Mouse (Mus musculus) hindbrain, postnatal 0 days (tissue): Measurements from ENCODE around the gene Sept1. TPM values are rescaled to one million over a fixed set of nuclear protein-coding genes. Genes with fewer than 3 reads are reported as not detected.

Experiments
- ATAC-seq: fragments of 200-750 bp; cut with Nextera tagmentation; 2 replicates; pipeline ENCODE4 v1.8.0; 2017; ENCODE audit warnings: mild to moderate bottlenecking, moderate TSS enrichment, moderate library complexity
- DNase-seq: peaks from one replicate; pipeline ENCODE4 v3.0.0-alpha.2; 2015; ENCODE audit warnings: low spot score
- H3K27ac ChIP-seq: fragments of 300-500 bp; sonication (generic); 2 replicates; pipeline ENCODE4 v1.5.1; 2014; ENCODE audit warnings: mild to moderate bottlenecking
- H3K27me3 ChIP-seq: fragments of 300-500 bp; sonication (generic); 2 replicates; pipeline ENCODE4 v1.6.1; 2014; ENCODE audit warnings: low read length, mixed read lengths; ENCODE audit not compliant: insufficient read depth
- H3K36me3 ChIP-seq: fragments of 300-500 bp; sonication (generic); 2 replicates; pipeline ENCODE4 v1.6.1; 2014; ENCODE audit warnings: low read length, mixed read lengths; ENCODE audit not compliant: insufficient read depth
- H3K4me1 ChIP-seq: fragments of 300-500 bp; sonication (generic); 2 replicates; pipeline ENCODE4 v1.6.1; 2014; ENCODE audit warnings: antibody characterized with exemption, low read length, mixed read lengths; ENCODE audit not compliant: insufficient read depth
- H3K4me2 ChIP-seq: fragments of 300-500 bp; sonication (generic); 2 replicates; pipeline ENCODE4 v1.6.1; 2014; ENCODE audit warnings: low read depth, mild to moderate bottlenecking, low read length, moderate library complexity, mixed read lengths
- H3K4me3 ChIP-seq: fragments of 300-500 bp; sonication (generic); 2 replicates; pipeline ENCODE4 v1.5.1; 2014; ENCODE audit warnings: low read length
- H3K9ac ChIP-seq: fragments of 300-500 bp; sonication (generic); replicated peaks from 2 replicates; pipeline ENCODE4 v1.6.1; 2014; ENCODE audit warnings: mild to moderate bottlenecking, low read length, moderate library complexity, mixed read lengths
- H3K9me3 ChIP-seq: fragments of 300-500 bp; sonication (generic); 2 replicates; pipeline ENCODE4 v1.6.1; 2016; ENCODE audit warnings: low read length, mixed read lengths
- CTCF ChIP-seq: IDR thresholded peaks from 2 replicates; pipeline ENCODE4 v1.5.1; 2016; ENCODE audit warnings: antibody characterized with exemption, control low read depth, low read depth
- WGBS: fragments of 180-500 bp; shearing (Covaris S2); extraction: QIAGEN DNeasy Blood & Tissue Kit; methylation state at CpG from one replicate; pipeline ENCODE4 v1.1.7; 2014; 5-methylcytosine and 5-hydroxymethylcytosine counted together
- polyA plus RNA-seq: library from polyadenylated mRNA; unstranded; fragments of >200 nt; fragmentation: Nextera tagmentation; extraction: Ambion mirVana; gene quantifications from 2 replicates; pipeline ENCODE4 v1.2.1, GENCODE M21; 2015
- total RNA-seq: library from RNA; depleted of rRNA; stranded (reverse); fragments of >200 nt; gene quantifications from 2 replicates; pipeline ENCODE4 v1.2.3, GENCODE M21; 2014

The Sept1 gene
- total and polyA plus RNA-seq, 2 experiments from 2014 or later, result 4.6 to 5.2 TPM

DNA sequence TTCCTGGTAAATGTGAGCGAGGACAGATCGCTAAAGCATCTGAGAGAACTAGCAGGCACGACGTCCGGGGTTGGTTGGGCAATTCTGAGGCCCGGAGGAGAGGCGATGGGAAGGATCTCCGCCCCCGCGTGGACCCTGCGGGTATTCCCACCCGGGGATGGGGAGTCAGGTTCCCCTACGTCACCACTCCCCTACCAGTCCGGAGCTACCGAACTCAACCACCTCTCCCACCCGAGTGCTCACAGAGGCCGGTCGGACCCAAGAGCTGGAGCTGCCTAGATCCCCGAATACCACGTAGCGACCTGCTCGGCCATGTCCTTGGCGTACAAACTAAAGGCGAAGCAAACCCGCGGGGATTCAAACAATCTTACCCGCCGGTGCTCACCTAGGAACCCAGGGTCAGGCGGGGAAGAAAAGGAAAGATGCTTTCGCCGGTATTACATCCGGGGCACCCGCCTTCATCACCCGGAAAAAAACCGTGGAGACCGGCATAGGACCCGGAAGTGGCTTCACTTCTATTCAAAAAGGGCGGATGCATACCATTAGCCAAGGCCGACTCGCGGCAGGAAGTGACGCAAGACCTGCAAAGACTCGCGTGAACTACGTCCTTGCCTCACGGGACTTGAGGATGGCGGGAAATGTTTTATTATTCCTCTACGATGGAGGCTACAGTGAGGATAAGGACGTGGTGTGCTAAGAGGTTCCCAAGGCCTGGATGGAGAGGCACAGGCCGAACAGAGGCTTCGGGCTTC lies 37.2 kb downstream of the Sept1 start, which contains the start of gene Cd2bp2:
Cd2bp2 (minus strand) TSS at position 507 of the 752 bp plus-strand sequence.
- peak; percentile 63 for TF ChIP-seq CTCF
- Histone ChIP-seq H3K27me3 (no peaks in the 10 kb centered on the region), H3K4me1 (peaks cover 17% of the 10 kb centered on the region), H3K9ac (peak within 1 kb of the TSS; percentile 74), H3K4me3 (peak within 1 kb of the TSS; percentile 62), H3K27ac (peak within 1 kb of the TSS; percentile 82), H3K9me3 (no peaks in the 10 kb centered on the region), H3K36me3 (peaks cover 43% of the 10 kb centered on the region), H3K4me2 (peak within 1 kb of the TSS; percentile 68)
- DNase-seq (peak; percentile 99), ATAC-seq (peak; percentile 97)
- WGBS, result 1% methylated on average over 51 of the region's 51 CpGs

DNA sequence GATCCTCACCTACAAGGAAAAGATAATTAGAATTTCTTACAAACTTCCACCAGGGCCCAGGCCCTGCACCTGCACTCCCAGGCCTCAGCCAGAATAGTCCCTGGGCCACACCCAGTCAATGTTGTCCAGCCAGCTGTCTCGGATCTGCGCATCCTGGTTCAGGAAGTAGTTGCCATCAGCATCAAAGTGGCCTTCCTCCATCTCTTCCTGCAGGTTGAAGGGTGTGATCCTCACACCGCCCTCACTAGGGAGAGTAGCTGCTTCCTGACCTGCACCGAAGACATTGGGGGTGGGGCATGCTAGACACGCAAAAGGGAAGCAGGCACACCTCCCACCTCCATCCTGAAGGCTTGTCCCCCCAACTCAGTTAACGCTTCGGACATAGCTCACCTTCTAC lies 38.3 kb downstream of the Sept1 start:
- ATAC-seq, result no peak
- Histone ChIP-seq H3K4me3 (peak overlapping the region; percentile 62), H3K4me1 (peaks cover 17% of the 10 kb centered on the region), H3K27me3 (no peaks in the 10 kb centered on the region), H3K27ac (peak overlapping the region; percentile 82; the same call in 1 of the 2 replicates), H3K9me3 (no peaks in the 10 kb centered on the region), H3K4me2 (peak overlapping the region; percentile 68), H3K9ac (peak overlapping the region; percentile 74), H3K36me3 (peaks cover 33% of the 10 kb centered on the region)
- DNase-seq, result no peak
- 85% methylated on average over 7 of the region's 7 CpGs for WGBS
- no peak for TF ChIP-seq CTCF

DNA sequence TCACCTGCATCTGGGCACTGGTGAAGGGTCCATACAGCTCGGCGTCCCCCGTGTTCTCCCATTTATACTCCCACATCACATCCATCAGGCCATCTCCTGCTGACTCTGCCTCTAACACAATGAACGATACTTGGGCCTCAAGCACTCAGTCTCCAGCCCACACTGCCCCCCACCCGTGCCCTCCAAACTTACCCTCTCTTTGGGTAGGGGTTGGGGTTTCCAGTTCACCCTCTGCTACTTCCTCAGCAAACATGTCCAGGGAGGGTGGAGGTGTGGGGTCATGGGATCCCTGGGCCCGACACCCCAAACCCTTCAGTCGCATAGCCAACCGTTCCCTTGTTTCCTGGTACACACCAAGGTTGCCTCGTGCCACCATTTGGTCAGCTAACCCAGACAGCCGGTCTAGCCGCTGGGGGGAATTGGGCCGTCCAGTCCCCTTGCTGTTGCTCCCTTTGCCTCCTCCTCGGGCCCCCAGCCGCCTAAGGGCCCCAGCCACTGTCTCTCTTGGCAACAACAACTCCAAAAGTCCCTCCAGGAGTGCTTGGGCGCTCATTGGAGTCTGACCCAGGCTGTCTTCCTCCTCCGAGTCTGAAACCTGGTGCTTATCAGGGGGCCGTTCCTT lies 38.8 kb downstream of the Sept1 start:
- DNase-seq, result no peak
- Histone ChIP-seq H3K9ac (0 out of 2 replicates have a peak overlapping the region, but pooled peaks have one; percentile 74), H3K27me3 (no peaks in the 10 kb centered on the region), H3K4me3 (no peak overlapping the region), H3K27ac (no peak overlapping the region), H3K4me1 (peaks cover 17% of the 10 kb centered on the region), H3K9me3 (no peaks in the 10 kb centered on the region), H3K36me3 (peaks cover 27% of the 10 kb centered on the region), H3K4me2 (peak overlapping the region; percentile 68)
- ATAC-seq, result no peak
- WGBS, result 89% methylated on average over 17 of the region's 17 CpGs
- no peak for TF ChIP-seq CTCF

DNA sequence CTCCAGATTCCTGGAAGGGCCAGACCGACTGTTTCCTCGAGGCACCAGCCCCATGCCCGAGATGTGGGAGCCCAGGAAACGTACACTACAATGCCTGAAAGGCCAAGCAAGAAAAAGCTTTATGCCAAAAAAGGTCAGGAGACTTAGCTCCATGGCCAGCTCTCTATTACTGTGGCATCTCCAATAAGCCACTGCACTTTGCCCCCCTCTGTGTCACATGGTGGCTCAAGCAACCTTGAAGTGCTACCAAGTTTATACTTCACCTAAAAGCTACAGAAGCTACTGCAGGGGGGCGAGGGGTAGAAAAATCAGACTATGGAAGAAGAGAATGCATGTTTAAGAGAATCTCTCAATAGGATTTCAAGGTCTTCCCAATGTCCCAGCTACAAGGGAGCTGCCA lies 39.9 kb downstream of the Sept1 start:
- ATAC-seq, result no peak
- DNase-seq, result no peak
- no peaks in the 10 kb centered on the region for H3K9me3 ChIP-seq
- no peak for TF ChIP-seq CTCF
- peaks cover 17% of the 10 kb centered on the region for H3K4me1 ChIP-seq
- WGBS, result 95% methylated on average over 5 of the region's 5 CpGs
- H3K9ac ChIP-seq, result no peak overlapping the region
- no peak overlapping the region for H3K4me3 ChIP-seq
- peaks cover 21% of the 10 kb centered on the region; the same call in 1 of the 2 replicates for H3K36me3 ChIP-seq
- no peak overlapping the region for H3K4me2 ChIP-seq
- no peaks in the 10 kb centered on the region for H3K27me3 ChIP-seq
- no peak overlapping the region for H3K27ac ChIP-seq

DNA sequence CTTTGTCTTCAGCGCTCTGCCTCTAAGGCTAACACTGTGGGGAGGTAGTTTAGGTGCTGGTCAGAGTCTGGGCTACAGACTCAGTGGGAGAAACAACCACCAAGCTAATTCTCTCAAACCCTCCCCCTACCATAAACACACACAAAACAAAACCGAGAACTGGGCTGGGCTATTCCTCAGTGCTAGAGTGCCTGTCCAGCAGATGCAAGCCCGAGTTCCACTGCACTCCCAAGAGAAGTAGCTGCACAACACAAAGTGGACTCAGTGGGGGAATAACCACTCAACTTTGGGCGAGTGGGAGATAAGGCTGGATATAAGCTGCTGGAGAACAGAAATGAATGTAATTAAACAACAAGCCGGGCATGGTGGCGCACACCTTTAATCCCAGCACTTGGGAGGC lies 42.3 kb downstream of the Sept1 start:
- no peaks in the 10 kb centered on the region for H3K27me3 ChIP-seq
- 81% methylated on average over 6 of the region's 6 CpGs for WGBS
- ATAC-seq, result no peak

DNA sequence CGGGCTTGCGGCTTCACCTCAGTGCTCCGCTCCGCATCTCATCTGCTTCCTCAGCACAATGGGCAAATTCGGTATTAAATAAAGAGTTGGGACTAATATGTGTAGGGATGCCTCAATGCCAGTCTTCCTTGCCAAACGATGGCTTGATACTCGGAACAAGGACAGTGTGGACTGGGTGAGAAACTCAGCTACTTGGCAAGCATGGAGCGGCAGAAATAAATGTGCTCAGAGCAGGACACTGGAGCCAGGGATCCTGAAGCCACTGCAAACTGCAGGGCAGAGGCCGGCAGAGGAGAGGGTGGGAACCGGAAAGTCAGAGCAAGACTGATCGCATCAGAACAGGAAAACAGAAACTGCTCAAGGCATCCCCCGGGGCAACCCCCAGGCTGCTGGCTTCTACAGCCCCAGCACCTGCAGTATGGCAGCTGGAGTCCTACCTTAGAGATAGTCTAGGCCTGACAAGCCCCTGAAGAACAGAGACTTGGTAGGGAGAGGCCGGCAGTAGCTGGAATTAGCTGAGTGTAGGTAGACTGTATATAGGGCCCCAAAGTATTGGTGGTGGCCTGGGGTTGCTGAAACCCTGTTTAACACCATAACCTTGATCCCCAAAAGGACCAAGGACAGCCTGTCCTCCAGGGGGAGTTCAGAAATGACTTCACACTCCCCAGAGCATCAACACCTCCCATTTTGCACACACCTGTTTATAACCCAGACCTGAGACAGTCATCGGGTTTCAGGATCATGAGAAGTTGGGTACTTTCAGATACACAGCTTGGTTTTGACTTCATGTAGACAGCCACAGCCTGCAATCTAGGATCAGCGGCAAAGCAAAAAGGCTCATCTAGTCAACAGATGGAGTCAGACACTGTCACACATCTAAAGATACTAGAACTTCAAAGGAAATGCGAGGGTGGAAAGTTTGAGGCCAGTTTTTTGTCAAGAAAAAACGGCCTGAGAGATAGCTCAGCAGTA lies 44.3 kb downstream of the Sept1 start:
- Histone ChIP-seq H3K4me2 (no peak overlapping the region), H3K27ac (no peak overlapping the region), H3K27me3 (no peaks in the 10 kb centered on the region), H3K36me3 (peaks cover 13% of the 10 kb centered on the region; the same call in 1 of the 2 replicates), H3K4me1 (no peaks in the 10 kb centered on the region), H3K9me3 (no peaks in the 10 kb centered on the region), H3K9ac (no peak overlapping the region), H3K4me3 (no peak overlapping the region)
- no peak for ATAC-seq
- no peak for TF ChIP-seq CTCF
- no peak for DNase-seq
- 82% methylated on average over 17 of the region's 17 CpGs for WGBS

More for the DNA sequence above, 42.3 kb downstream of the Sept1 start:
- Histone ChIP-seq H3K4me2 (no peak overlapping the region), H3K4me3 (no peak overlapping the region), H3K9me3 (no peaks in the 10 kb centered on the region), H3K36me3 (peaks cover 15% of the 10 kb centered on the region; the same call in 1 of the 2 replicates), H3K27ac (no peak overlapping the region), H3K9ac (no peak overlapping the region), H3K4me1 (peaks cover 12% of the 10 kb centered on the region)
- TF ChIP-seq CTCF, result no peak
- DNase-seq, result no peak
